Mouse (Mus musculus): ENCODE measurements at regions not wholly inside any gene's neighbourhood (a gene's known extent, or its start where the extent isn't known, plus 50 kb on each side); places are given as distances from the start of the nearest gene placed in this dataset.

GRCm38 (mm10) chr15:68801763-68802162, 2301.1 kb upstream of the Lrrc6 start:
- TF ChIP-seq ZNF384 (IDR thresholded peaks at IDR 0.05; ENCODE audit: low read depth, low read length) (no peak), MAFK (IDR thresholded peaks at IDR 0.05; ENCODE audit: insufficient read depth, low read depth, low read length) (no peak), CHD2 (IDR thresholded peaks at IDR 0.05; ENCODE audit: low read depth, low read length) (no peak), HCFC1 (IDR thresholded peaks at IDR 0.05; ENCODE audit: borderline replicate concordance, insufficient read depth, low read length) (no peak)
